Mouse (Mus musculus) midbrain, embryonic 14.5 days (tissue): ENCODE measurements around the gene Ppp6r3. TPM values are rescaled to one million over a fixed set of nuclear protein-coding genes. Genes with fewer than 3 reads are reported as not detected.

Experiments used
- ATAC-seq: fragments of 200-750 bp; cut with Nextera tagmentation; 2 replicates; pipeline ENCODE4 v1.8.0; 2017; ENCODE audit warnings: moderate number of reproducible peaks, moderate library complexity; ENCODE audit not compliant: low FRiP score, low TSS enrichment
- DNase-seq: peaks from one replicate; pipeline ENCODE4 v3.0.0-alpha.2; 2015
- H3K27ac ChIP-seq: fragments of 300-500 bp; sonication (generic); replicated peaks from 2 replicates; pipeline ENCODE4 v1.5.1; 2014; ENCODE audit warnings: mild to moderate bottlenecking, low read depth, low read length, moderate library complexity
- H3K27me3 ChIP-seq: fragments of 300-500 bp; sonication (generic); 2 replicates; pipeline ENCODE4 v1.6.1; 2014; ENCODE audit warnings: low read length, control low read depth, mixed read lengths; ENCODE audit not compliant: control insufficient read depth, insufficient read depth
- H3K36me3 ChIP-seq: fragments of 300-500 bp; sonication (generic); 2 replicates; pipeline ENCODE4 v1.6.1; 2014; ENCODE audit warnings: low read length, control low read depth; ENCODE audit not compliant: control insufficient read depth, insufficient read depth
- H3K4me1 ChIP-seq: fragments of 300-500 bp; sonication (generic); 2 replicates; pipeline ENCODE4 v1.6.1; 2014; ENCODE audit warnings: mild to moderate bottlenecking, antibody characterized with exemption, low read length, control low read depth; ENCODE audit not compliant: control insufficient read depth, insufficient read depth
- H3K4me2 ChIP-seq: fragments of 300-500 bp; sonication (generic); 2 replicates; pipeline ENCODE4 v1.6.1; 2014; ENCODE audit warnings: mild to moderate bottlenecking, low read length, moderate library complexity
- H3K4me3 ChIP-seq: fragments of 300-500 bp; sonication (generic); replicated peaks from 2 replicates; pipeline ENCODE4 v1.5.1; 2014; ENCODE audit warnings: low read depth, low read length
- H3K9ac ChIP-seq: fragments of 300-500 bp; sonication (generic); replicated peaks from 2 replicates; pipeline ENCODE4 v1.6.1; 2014; ENCODE audit warnings: mild to moderate bottlenecking, low read length, moderate library complexity
- H3K9me3 ChIP-seq: fragments of 300-500 bp; sonication (generic); 2 replicates; pipeline ENCODE4 v1.6.1; 2016; ENCODE audit warnings: low read length, control low read depth, mixed read lengths; ENCODE audit not compliant: control insufficient read depth
- WGBS: fragments of 180-500 bp; shearing (Covaris S2); extraction: QIAGEN DNeasy Blood & Tissue Kit; methylation state at CpG from one replicate; pipeline ENCODE4 v1.1.7; 2014; 5-methylcytosine and 5-hydroxymethylcytosine counted together
- polyA plus RNA-seq: library from polyadenylated mRNA; unstranded; fragments of >200 nt; fragmentation: Nextera tagmentation; extraction: Ambion mirVana; gene quantifications from 2 replicates; pipeline ENCODE4 v1.2.1, GENCODE M21; 2014

Gene Ppp6r3
- polyA plus RNA-seq, 1 experiment from 2014 or later = 74.1 TPM

GRCm38 (mm10) chr19:3459986-3460385 lies 115.6 kb downstream of the Ppp6r3 start:
- no peaks in the 10 kb centered on the region for H3K27me3 ChIP-seq
- DNase-seq (no peak), ATAC-seq (no peak)
- no peak overlapping the region for H3K4me2 ChIP-seq
- no peak overlapping the region for H3K27ac ChIP-seq
- H3K4me1 ChIP-seq = no peaks in the 10 kb centered on the region
- no peak overlapping the region for H3K9ac ChIP-seq
- no peak overlapping the region for H3K4me3 ChIP-seq
- no peaks in the 10 kb centered on the region for H3K9me3 ChIP-seq
- peaks cover 99% of the 10 kb centered on the region for H3K36me3 ChIP-seq
- 96% methylated on average over 3 of the region's 3 CpGs for WGBS

GRCm38 (mm10) chr19:3458331-3459099 lies 117.0 kb downstream of the Ppp6r3 start:
- H3K27ac ChIP-seq = no peak overlapping the region
- no peak for DNase-seq
- no peak overlapping the region for H3K4me2 ChIP-seq
- no peaks in the 10 kb centered on the region for H3K27me3 ChIP-seq
- no peak overlapping the region for H3K9ac ChIP-seq
- WGBS = 92% methylated on average over 6 of the region's 6 CpGs
- H3K4me1 ChIP-seq = no peaks in the 10 kb centered on the region
- H3K4me3 ChIP-seq = no peak overlapping the region
- no peak for ATAC-seq
- H3K9me3 ChIP-seq = no peaks in the 10 kb centered on the region
- peaks cover 98% of the 10 kb centered on the region for H3K36me3 ChIP-seq

GRCm38 (mm10) chr19:3457700-3458099 lies 117.8 kb downstream of the Ppp6r3 start:
- Histone ChIP-seq H3K9me3 (no peaks in the 10 kb centered on the region), H3K9ac (no peak overlapping the region), H3K4me2 (no peak overlapping the region), H3K27ac (no peak overlapping the region), H3K36me3 (peaks cover 97% of the 10 kb centered on the region), H3K4me1 (no peaks in the 10 kb centered on the region), H3K27me3 (no peaks in the 10 kb centered on the region), H3K4me3 (no peak overlapping the region)
- no peak for DNase-seq
- 97% methylated on average over 4 of the region's 4 CpGs for WGBS
- no peak for ATAC-seq

- Histone ChIP-seq H3K36me3 (peaks cover 36% of the 10 kb centered on the region), H3K4me3 (no peak overlapping the region), H3K27me3 (no peaks in the 10 kb centered on the region), H3K27ac (peak overlapping the region; percentile 49; the same call in 1 of the 2 replicates), H3K9me3 (no peaks in the 10 kb centered on the region), H3K4me1 (no peaks in the 10 kb centered on the region), H3K9ac (no peak overlapping the region), H3K4me2 (no peak overlapping the region)
- ATAC-seq (no peak; the same call in 1 of the 2 replicates), DNase-seq (peak; percentile 10)
- WGBS = 57% methylated on average over 6 of the region's 6 CpGs
Measured at GRCm38 (mm10) chr19:3451649-3452048, 123.9 kb downstream of the Ppp6r3 start.

GRCm38 (mm10) chr19:3451170-3451569 lies 124.4 kb downstream of the Ppp6r3 start:
- Histone ChIP-seq H3K27ac (peak overlapping the region; percentile 49; the same call in 1 of the 2 replicates), H3K9ac (no peak overlapping the region), H3K4me2 (no peak overlapping the region), H3K4me3 (no peak overlapping the region), H3K27me3 (no peaks in the 10 kb centered on the region), H3K4me1 (no peaks in the 10 kb centered on the region), H3K9me3 (no peaks in the 10 kb centered on the region), H3K36me3 (peaks cover 32% of the 10 kb centered on the region)
- ATAC-seq (peak; percentile 31; the same call in 1 of the 2 replicates), DNase-seq (peak; percentile 96)
- 24% methylated on average over 6 of the region's 6 CpGs for WGBS

GRCm38 (mm10) chr19:3450714-3451113 lies 124.8 kb downstream of the Ppp6r3 start:
- Histone ChIP-seq H3K4me3 (no peak overlapping the region), H3K4me2 (no peak overlapping the region), H3K9me3 (no peaks in the 10 kb centered on the region), H3K36me3 (peaks cover 27% of the 10 kb centered on the region), H3K9ac (no peak overlapping the region), H3K27me3 (no peaks in the 10 kb centered on the region), H3K27ac (no peak overlapping the region), H3K4me1 (no peaks in the 10 kb centered on the region)
- ATAC-seq (no peak; the same call in 1 of the 2 replicates), DNase-seq (peak; percentile 3)
- 95% methylated on average over 3 of the region's 3 CpGs for WGBS

GRCm38 (mm10) chr19:3449248-3449647 lies 126.3 kb downstream of the Ppp6r3 start:
- no peak overlapping the region for H3K4me3 ChIP-seq
- H3K9me3 ChIP-seq = no peaks in the 10 kb centered on the region
- H3K36me3 ChIP-seq = peaks cover 12% of the 10 kb centered on the region; the same call in 1 of the 2 replicates
- H3K4me1 ChIP-seq = no peaks in the 10 kb centered on the region
- no peak for ATAC-seq
- no peak for DNase-seq
- H3K4me2 ChIP-seq = no peak overlapping the region
- no peak overlapping the region for H3K27ac ChIP-seq
- no peaks in the 10 kb centered on the region for H3K27me3 ChIP-seq
- no peak overlapping the region for H3K9ac ChIP-seq
- 85% methylated on average over 3 of the region's 3 CpGs for WGBS

- 55% methylated on average over 3 of the region's 3 CpGs for whole genome bisulfite sequencing
- H3K4me1 ChIP-seq = no peaks in the 10 kb centered on the region
- no peaks in the 10 kb centered on the region for H3K36me3 ChIP-seq
- H3K4me2 ChIP-seq = no peak overlapping the region
- H3K4me3 ChIP-seq = no peak overlapping the region
- ATAC-seq (no peak), DNase-seq (no peak)
- no peak overlapping the region for H3K9ac ChIP-seq
- no peak overlapping the region for H3K27ac ChIP-seq
- no peaks in the 10 kb centered on the region for H3K9me3 ChIP-seq
- no peaks in the 10 kb centered on the region for H3K27me3 ChIP-seq
Measured at GRCm38 (mm10) chr19:3447348-3447747, 128.2 kb downstream of the Ppp6r3 start.

GRCm38 (mm10) chr19:3441092-3441491 lies 134.5 kb downstream of the Ppp6r3 start:
- H3K27me3 ChIP-seq = no peaks in the 10 kb centered on the region
- ATAC-seq (no peak), DNase-seq (peak; percentile 45)
- H3K4me3 ChIP-seq = no peak overlapping the region
- WGBS = 65% methylated on average over 10 of the region's 10 CpGs
- H3K27ac ChIP-seq = peak overlapping the region; percentile 49
- H3K4me1 ChIP-seq = no peaks in the 10 kb centered on the region
- H3K9ac ChIP-seq = no peak overlapping the region
- no peak overlapping the region for H3K4me2 ChIP-seq
- no peaks in the 10 kb centered on the region for H3K36me3 ChIP-seq
- H3K9me3 ChIP-seq = no peaks in the 10 kb centered on the region
